Mouse (Mus musculus) CD4-positive, CD25-positive, alpha-beta regulatory T cell, adult 2 months (primary cell): ENCODE results near the gene Usp53.

Experiments
- DNase-seq: peaks from one replicate; pipeline ENCODE4 v3.0.0-alpha.2; 2012; ENCODE audit warnings: low read depth, low spot score

Gene Usp53

GRCm38 (mm10) chr3:122984249-122985182 is at the start of gene Usp53:
Gene Usp53, minus strand, starts transcription at chr3:122984510.
- peak; percentile 97 for DNase-seq

- DNase-seq = no peak
Measured at GRCm38 (mm10) chr3:123033804-123034203, 49.5 kb upstream of the Usp53 start.

- DNase-seq = no peak
Measured at GRCm38 (mm10) chr3:123025634-123026033, 41.3 kb upstream of the Usp53 start.

GRCm38 (mm10) chr3:123024496-123025234 is 40.4 kb upstream of the Usp53 start:
- DNase-seq = no peak

- DNase-seq = no peak
Measured at GRCm38 (mm10) chr3:123018792-123019191, 34.5 kb upstream of the Usp53 start.

- no peak for DNase-seq
Measured at GRCm38 (mm10) chr3:123013476-123013875, 29.2 kb upstream of the Usp53 start.

- no peak for DNase-seq
Measured at GRCm38 (mm10) chr3:123009417-123009816, 25.1 kb upstream of the Usp53 start.

GRCm38 (mm10) chr3:123007386-123007785 is 23.1 kb upstream of the Usp53 start:
- DNase-seq = no peak

- no peak for DNase-seq
Measured at GRCm38 (mm10) chr3:123001053-123001452, 16.7 kb upstream of the Usp53 start.

- DNase-seq = no peak
Measured at GRCm38 (mm10) chr3:122998511-122998910, 14.2 kb upstream of the Usp53 start.

- DNase-seq = no peak
Measured at GRCm38 (mm10) chr3:122996968-122997367, 12.7 kb upstream of the Usp53 start.

- no peak for DNase-seq
Measured at GRCm38 (mm10) chr3:122986906-122987305, 2.6 kb upstream of the Usp53 start.

GRCm38 (mm10) chr3:122986386-122986785 is 2.1 kb upstream of the Usp53 start:
- no peak for DNase-seq

- peak; percentile 34 for DNase-seq
Measured at GRCm38 (mm10) chr3:122985183-122985944, 1.1 kb upstream of the Usp53 start.

- peak; percentile 69 for DNase-seq
Measured at GRCm38 (mm10) chr3:122983849-122984248, 461 bp downstream of the Usp53 start.

GRCm38 (mm10) chr3:122975964-122976363 is 8.3 kb downstream of the Usp53 start:
- no peak for DNase-seq

- no peak for DNase-seq
Measured at GRCm38 (mm10) chr3:122975363-122975762, 8.9 kb downstream of the Usp53 start.

GRCm38 (mm10) chr3:122974833-122975232 is 9.5 kb downstream of the Usp53 start:
- DNase-seq = no peak

- no peak for DNase-seq
Measured at GRCm38 (mm10) chr3:122972126-122972822, 12.0 kb downstream of the Usp53 start.

- no peak for DNase-seq
Measured at GRCm38 (mm10) chr3:122968391-122968790, 15.9 kb downstream of the Usp53 start.

- no peak for DNase-seq
Measured at GRCm38 (mm10) chr3:122964301-122964700, 20.0 kb downstream of the Usp53 start.
